Mouse (Mus musculus): ENCODE results near the gene Cgnl1. TPM values are rescaled to one million over a fixed set of nuclear protein-coding genes. Genes with fewer than 3 reads are reported as not detected.
A peak's percentile ranks its signal among the peaks of the same experiment; 100 is the strongest.

Gene Cgnl1
- total RNA-seq (2021): 10 to 100 TPM; 12.0 to 13.1 TPM
- long read RNA-seq, experiment 1, full-length matches to known transcripts: 4 of 11 reads
- long read RNA-seq, experiment 1, partial matches to known transcripts: 3 of 11 reads
- long read RNA-seq, experiment 1, other reads (novel, unspliced or antisense): 4 of 11 reads
- long read RNA-seq, experiment 2, full-length matches to known transcripts: 2 of 3 reads
- long read RNA-seq, experiment 2, partial matches to known transcripts: 1 of 3 reads
- long read RNA-seq, experiment 2, other reads (novel, unspliced or antisense): 0 of 3 reads

GRCm38 (mm10) chr9:71770991-71771767, at the start of gene Cgnl1:
Gene Cgnl1, minus strand, starts transcription at chr9:71771602.
- peak; percentile 72 for DNase-seq

- DNase-seq: no peak
These were observed 47.1 kb upstream of the Cgnl1 start for GRCm38 (mm10) chr9:71818453-71818852.

GRCm38 (mm10) chr9:71816121-71816520, 44.7 kb upstream of the Cgnl1 start:
- DNase-seq: no peak

- no peak for DNase-seq
These were observed 42.2 kb upstream of the Cgnl1 start for GRCm38 (mm10) chr9:71813565-71813964.

- DNase-seq: no peak
These were observed 41.5 kb upstream of the Cgnl1 start for GRCm38 (mm10) chr9:71812914-71813313.

GRCm38 (mm10) chr9:71812402-71812801, 41.0 kb upstream of the Cgnl1 start:
- no peak for DNase-seq

- no peak for DNase-seq
These were observed 40.0 kb upstream of the Cgnl1 start for GRCm38 (mm10) chr9:71811404-71811803.

GRCm38 (mm10) chr9:71810723-71811122, 39.3 kb upstream of the Cgnl1 start:
- no peak for DNase-seq

GRCm38 (mm10) chr9:71808640-71809254, 37.3 kb upstream of the Cgnl1 start:
- no peak for DNase-seq

GRCm38 (mm10) chr9:71807801-71808200, 36.4 kb upstream of the Cgnl1 start:
- no peak for DNase-seq

GRCm38 (mm10) chr9:71806422-71806805, 35.0 kb upstream of the Cgnl1 start:
- DNase-seq: peak; percentile 85

GRCm38 (mm10) chr9:71805646-71806421, 34.4 kb upstream of the Cgnl1 start:
- no peak for DNase-seq

- DNase-seq: no peak
These were observed 32.7 kb upstream of the Cgnl1 start for GRCm38 (mm10) chr9:71804116-71804515.

GRCm38 (mm10) chr9:71803281-71803680, 31.9 kb upstream of the Cgnl1 start:
- no peak for DNase-seq

- no peak for DNase-seq
These were observed 28.2 kb upstream of the Cgnl1 start for GRCm38 (mm10) chr9:71799598-71799997.

GRCm38 (mm10) chr9:71798176-71798575, 26.8 kb upstream of the Cgnl1 start:
- no peak for DNase-seq

GRCm38 (mm10) chr9:71777404-71777803, 6.0 kb upstream of the Cgnl1 start:
- DNase-seq: no peak

GRCm38 (mm10) chr9:71776337-71776736, 4.9 kb upstream of the Cgnl1 start:
- DNase-seq: no peak

- no peak for DNase-seq
These were observed 2.2 kb upstream of the Cgnl1 start for GRCm38 (mm10) chr9:71773563-71773962.

GRCm38 (mm10) chr9:71772338-71772737, 936 bp upstream of the Cgnl1 start:
- peak; percentile 49 for DNase-seq

GRCm38 (mm10) chr9:71770484-71770883, 918 bp downstream of the Cgnl1 start:
- no peak for DNase-seq

- no peak for DNase-seq
These were observed 1.7 kb downstream of the Cgnl1 start for GRCm38 (mm10) chr9:71769701-71770100.

GRCm38 (mm10) chr9:71768119-71768518, 3.3 kb downstream of the Cgnl1 start:
- DNase-seq: no peak
